Mouse (Mus musculus) bone marrow, adult 2 months (tissue): ENCODE results near the gene Txn1.

Experiments used
- CTCF ChIP-seq: fragments of 200-500 bp; IDR thresholded peaks from 2 replicates; pipeline ENCODE4 v1.5.1; 2011; ENCODE audit warnings: low read length, control low read depth; ENCODE audit not compliant: control insufficient read depth, insufficient read depth
- POLR2A ChIP-seq: fragments of 200-500 bp; IDR thresholded peaks from 2 replicates; pipeline ENCODE4 v1.6.1; 2011; ENCODE audit warnings: low read depth, mild to moderate bottlenecking, control low read depth, low read length, borderline replicate concordance; ENCODE audit not compliant: control insufficient read depth

DNA sequence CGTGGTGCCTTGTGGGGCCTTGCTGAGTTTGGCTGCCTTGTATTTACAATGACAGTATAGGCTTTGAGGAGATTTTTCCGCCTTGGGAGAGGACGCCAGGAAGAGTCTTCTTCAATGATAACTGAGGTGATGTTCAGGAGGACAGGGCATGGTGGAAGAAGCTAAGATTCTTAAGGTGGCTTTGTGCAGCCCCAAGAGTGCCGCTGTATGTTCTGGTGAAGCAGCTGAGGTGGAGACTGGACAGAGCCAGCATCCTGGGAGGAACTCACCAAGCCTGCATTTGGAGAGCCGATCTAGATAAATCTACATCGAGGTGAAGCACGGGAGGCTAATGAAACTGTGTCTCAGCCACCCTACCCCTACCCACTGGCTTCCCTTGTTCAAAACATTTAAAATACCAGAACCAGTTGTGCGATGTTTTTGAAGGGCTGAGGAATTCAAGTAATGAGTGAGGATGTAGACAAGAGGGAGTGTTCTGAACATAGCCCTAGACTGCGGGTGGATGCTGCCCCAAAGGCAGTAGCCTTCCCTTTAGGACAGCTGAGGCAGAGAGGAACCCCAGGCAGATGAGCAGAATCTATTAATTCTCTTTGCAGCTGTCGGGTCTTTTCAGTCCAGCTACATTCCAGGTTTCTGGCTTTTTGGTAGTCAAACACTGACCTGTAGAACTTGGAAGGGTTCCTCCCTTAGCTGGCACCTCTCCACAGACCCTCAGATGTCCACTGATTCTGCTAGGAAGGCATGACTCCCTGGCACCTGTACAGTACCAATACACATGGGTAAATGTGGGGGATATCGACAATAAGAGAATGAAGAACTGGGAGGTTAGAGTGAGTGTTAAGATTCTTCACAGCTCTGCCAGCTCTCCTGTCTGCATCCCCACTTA is 1.2 kb upstream of the Txn1 start:
- TF ChIP-seq CTCF (no peak), POLR2A (no peak)
